Mouse (Mus musculus) heart, adult 2 months (tissue): Measurements from ENCODE around the gene Ess2.

Experiments
- CTCF ChIP-seq: fragments of 200-600 bp; IDR thresholded peaks from 2 replicates; pipeline ENCODE4 v1.8.1; 2022; ENCODE audit warnings: antibody characterized with exemption, mild to moderate bottlenecking, moderate library complexity
- POLR2A ChIP-seq: fragments of 200-500 bp; IDR thresholded peaks from 2 replicates; pipeline ENCODE4 v1.6.1; 2011; ENCODE audit warnings: mild to moderate bottlenecking, low read depth, low read length, control low read depth; ENCODE audit not compliant: insufficient read depth

DNA sequence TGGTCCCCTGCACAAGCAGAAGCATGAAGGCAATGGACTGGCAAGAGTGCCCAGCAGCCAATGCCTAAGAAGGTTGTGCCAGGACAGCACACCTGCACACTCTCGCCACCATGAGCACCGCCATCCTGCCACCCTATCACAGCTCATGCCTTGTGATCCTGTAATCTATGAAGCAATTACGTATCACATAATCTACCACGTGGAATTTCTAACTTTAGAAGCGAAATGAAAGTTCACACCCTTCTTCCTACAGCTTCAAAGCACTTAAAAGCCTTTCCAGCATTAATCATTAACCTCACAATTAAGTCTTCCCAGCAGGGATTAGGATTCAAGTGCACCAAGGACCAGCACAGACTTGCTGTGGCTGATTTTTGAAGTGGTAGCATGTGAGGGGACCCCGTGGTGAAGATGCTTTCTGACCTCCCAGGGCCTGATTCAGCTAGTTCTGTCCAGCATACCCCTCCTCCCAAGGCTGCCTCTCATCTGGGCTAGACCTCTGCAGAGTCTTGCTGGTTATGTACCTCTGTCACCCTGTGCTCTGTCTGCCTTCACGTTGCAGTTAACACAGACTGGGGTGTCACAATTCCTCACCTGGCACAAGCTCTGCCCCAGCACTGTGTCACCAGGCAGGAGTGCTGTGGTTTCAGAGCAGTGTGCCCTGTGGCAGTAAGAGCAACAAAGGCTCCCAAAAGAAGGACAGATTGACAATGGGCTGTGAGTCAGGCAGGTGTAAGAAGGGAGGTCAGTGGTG is 34.1 kb upstream of the Ess2 start:
- TF ChIP-seq POLR2A (no peak), CTCF (no peak)
